Mouse (Mus musculus) forebrain, postnatal 0 days (tissue): ENCODE data around the gene Rcl1. TPM values are rescaled to one million over a fixed set of nuclear protein-coding genes. Genes with fewer than 3 reads are reported as not detected.

ENCODE experiments used
- ATAC-seq: fragments of 200-750 bp; cut with Nextera tagmentation; 2 replicates; pipeline ENCODE4 v1.8.0; 2017; ENCODE audit warnings: mild to moderate bottlenecking, moderate library complexity
- DNase-seq: peaks from one replicate; pipeline ENCODE4 v3.0.0-alpha.2; 2015
- H3K27ac ChIP-seq: fragments of 300-500 bp; sonication (generic); 2 replicates; pipeline ENCODE4 v1.5.1; 2014; ENCODE audit warnings: low read depth, mild to moderate bottlenecking, antibody characterized with exemption, low read length, moderate library complexity, mixed read lengths
- H3K27me3 ChIP-seq: fragments of 300-500 bp; sonication (generic); 2 replicates; pipeline ENCODE4 v1.6.1; 2014; ENCODE audit warnings: mild to moderate bottlenecking, low read length, mixed read lengths; ENCODE audit not compliant: insufficient read depth
- H3K36me3 ChIP-seq: fragments of 300-500 bp; sonication (generic); 2 replicates; pipeline ENCODE4 v1.6.1; 2014; ENCODE audit warnings: mild to moderate bottlenecking, moderate library complexity; ENCODE audit not compliant: insufficient read depth
- H3K4me1 ChIP-seq: fragments of 300-500 bp; sonication (generic); 2 replicates; pipeline ENCODE4 v1.6.1; 2014; ENCODE audit warnings: antibody characterized with exemption; ENCODE audit not compliant: insufficient read depth
- H3K4me2 ChIP-seq: fragments of 300-500 bp; sonication (generic); 2 replicates; pipeline ENCODE4 v1.6.1; 2014; ENCODE audit warnings: low read depth, mild to moderate bottlenecking, moderate library complexity
- H3K4me3 ChIP-seq: fragments of 300-500 bp; sonication (generic); 2 replicates; pipeline ENCODE4 v1.5.1; 2014; ENCODE audit warnings: low read depth, low read length, mixed read lengths
- H3K9ac ChIP-seq: fragments of 300-500 bp; sonication (generic); 2 replicates; pipeline ENCODE4 v1.6.1; 2014; ENCODE audit warnings: mild to moderate bottlenecking
- H3K9me3 ChIP-seq: fragments of 300-500 bp; sonication (generic); 2 replicates; pipeline ENCODE4 v1.6.1; 2016; ENCODE audit warnings: low read length
- CTCF ChIP-seq: sonication (generic); IDR thresholded peaks from 2 replicates; pipeline ENCODE4 v1.5.1; 2016; ENCODE audit warnings: antibody characterized with exemption, control low read depth, low read depth
- WGBS: fragments of 180-500 bp; shearing (Covaris S2); extraction: QIAGEN DNeasy Blood & Tissue Kit; methylation state at CpG from one replicate; pipeline ENCODE4 v1.1.7; 2014; 5-methylcytosine and 5-hydroxymethylcytosine counted together
- polyA plus RNA-seq: library from polyadenylated mRNA; unstranded; fragments of >200 nt; fragmentation: Nextera tagmentation; extraction: Ambion mirVana; gene quantifications from 2 replicates; pipeline ENCODE4 v1.2.1, GENCODE M21; 2015
- total RNA-seq: library from RNA; depleted of rRNA; stranded (reverse); fragments of >200 nt; gene quantifications from 2 replicates; pipeline ENCODE4 v1.2.3, GENCODE M21; 2014

Gene Rcl1
- total and polyA plus RNA-seq, 2 experiments from 2014 or later: 24.0 to 31.8 TPM

DNA sequence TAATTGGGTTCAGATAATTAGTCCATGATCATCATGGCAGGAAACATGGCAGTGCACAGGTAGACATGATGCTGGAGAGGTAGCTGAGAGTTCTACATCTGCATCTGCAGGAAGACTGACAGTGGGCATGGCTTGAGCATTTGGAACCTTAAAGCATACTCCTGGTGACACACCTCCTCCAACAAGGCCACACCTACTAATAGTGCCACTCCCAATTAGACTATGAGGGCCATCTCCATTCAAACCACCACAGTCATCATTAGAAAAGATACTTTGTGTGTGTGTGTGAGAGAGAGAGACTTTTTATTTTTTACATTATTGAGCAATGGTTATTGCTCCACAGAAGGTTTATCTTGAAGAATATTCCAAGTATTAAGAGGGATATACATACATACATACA lies 9.0 kb upstream of the Rcl1 start:
- Histone ChIP-seq H3K27ac (no peak overlapping the region), H3K9me3 (no peaks in the 10 kb centered on the region), H3K4me1 (no peaks in the 10 kb centered on the region), H3K4me2 (no peak overlapping the region), H3K4me3 (no peak overlapping the region), H3K9ac (no peak overlapping the region), H3K36me3 (no peaks in the 10 kb centered on the region), H3K27me3 (no peaks in the 10 kb centered on the region)
- ATAC-seq: no peak
- DNase-seq: no peak
- TF ChIP-seq CTCF: no peak

DNA sequence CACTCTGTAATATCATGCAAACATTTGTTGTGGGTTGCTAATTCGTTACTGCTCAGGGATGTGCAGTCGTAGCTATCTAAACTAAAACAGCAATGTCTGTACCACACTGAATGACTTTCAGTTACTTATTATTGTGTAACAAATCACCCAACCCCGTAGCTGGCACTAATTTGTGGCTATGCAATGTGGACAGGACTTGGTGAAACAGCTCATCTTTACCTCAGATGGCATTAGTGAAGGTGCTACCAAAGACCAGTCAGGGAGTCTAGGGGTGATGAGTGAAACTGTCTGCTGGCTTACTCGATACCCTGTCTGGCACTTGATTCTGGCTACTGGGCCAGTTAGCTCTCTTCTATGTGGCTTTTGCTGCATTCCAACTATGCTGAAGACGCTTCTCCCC lies 2.1 kb upstream of the Rcl1 start:
- no peaks in the 10 kb centered on the region for H3K9me3 ChIP-seq
- peaks cover 11% of the 10 kb centered on the region; the same call in 1 of the 2 replicates for H3K4me1 ChIP-seq
- TF ChIP-seq CTCF: no peak
- DNase-seq: no peak
- WGBS: 71% methylated on average over 5 of the region's 5 CpGs
- no peaks in the 10 kb centered on the region for H3K27me3 ChIP-seq
- no peak overlapping the region for H3K4me2 ChIP-seq
- no peak for ATAC-seq
- no peak overlapping the region for H3K27ac ChIP-seq
- H3K4me3 ChIP-seq: no peak overlapping the region
- H3K36me3 ChIP-seq: no peaks in the 10 kb centered on the region
- no peak overlapping the region for H3K9ac ChIP-seq

- 74% methylated on average over 4 of the region's 4 CpGs for WGBS
- no peak overlapping the region for H3K4me2 ChIP-seq
- no peaks in the 10 kb centered on the region for H3K27me3 ChIP-seq
- no peak overlapping the region for H3K4me3 ChIP-seq
- H3K4me1 ChIP-seq: peaks cover 11% of the 10 kb centered on the region; the same call in 1 of the 2 replicates
- H3K9ac ChIP-seq: peak overlapping the region; percentile 68; the same call in 1 of the 2 replicates
- TF ChIP-seq CTCF: no peak
- ATAC-seq (no peak), DNase-seq (no peak)
- no peak overlapping the region for H3K27ac ChIP-seq
- H3K9me3 ChIP-seq: no peaks in the 10 kb centered on the region
- H3K36me3 ChIP-seq: no peaks in the 10 kb centered on the region
Measured at GRCm38 (mm10) chr19:29099596-29099995, 1.6 kb upstream of the Rcl1 start.

DNA sequence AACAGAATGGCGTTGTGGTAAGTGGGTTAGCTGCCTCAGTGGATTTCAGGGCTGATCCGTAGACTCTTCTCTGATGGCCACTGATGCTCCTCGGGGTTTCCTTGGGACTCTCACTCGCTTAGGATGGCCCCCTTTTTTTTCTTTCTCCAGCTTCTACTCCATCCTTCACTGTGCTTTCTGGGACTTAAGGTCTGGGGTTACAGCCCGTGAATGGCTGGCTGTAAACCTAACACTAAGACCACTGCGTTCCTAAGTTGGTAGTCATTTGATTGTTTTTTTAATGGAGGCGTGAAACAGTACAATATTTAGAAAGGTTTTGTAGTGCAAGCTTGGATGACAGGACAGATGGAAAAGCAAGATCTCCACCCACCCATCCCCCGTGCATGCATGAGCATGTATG lies 914 bp upstream of the Rcl1 start:
- no peak for ATAC-seq
- H3K4me3 ChIP-seq: peak overlapping the region; percentile 95
- H3K4me1 ChIP-seq: peaks cover 11% of the 10 kb centered on the region; the same call in 1 of the 2 replicates
- peak overlapping the region; percentile 92 for H3K4me2 ChIP-seq
- H3K9ac ChIP-seq: peak overlapping the region; percentile 68
- WGBS: 21% methylated on average over 8 of the region's 8 CpGs
- no peaks in the 10 kb centered on the region for H3K9me3 ChIP-seq
- TF ChIP-seq CTCF: no peak
- peak overlapping the region; percentile 76; the same call in 1 of the 2 replicates for H3K27ac ChIP-seq
- H3K27me3 ChIP-seq: no peaks in the 10 kb centered on the region
- no peaks in the 10 kb centered on the region for H3K36me3 ChIP-seq
- no peak for DNase-seq

- Histone ChIP-seq H3K4me2 (peak overlapping the region; percentile 92), H3K4me1 (peaks cover 11% of the 10 kb centered on the region; the same call in 1 of the 2 replicates), H3K27me3 (no peaks in the 10 kb centered on the region), H3K27ac (no peak overlapping the region), H3K9ac (peak overlapping the region; percentile 68), H3K9me3 (no peaks in the 10 kb centered on the region), H3K36me3 (no peaks in the 10 kb centered on the region), H3K4me3 (peak overlapping the region; percentile 95)
- peak; percentile 19 for ATAC-seq
- under 1% methylated on average over 27 of the region's 27 CpGs for WGBS
- peak; percentile 48 for DNase-seq
- TF ChIP-seq CTCF: no peak; the same call in 1 of the 2 replicates
Measured at GRCm38 (mm10) chr19:29101591-29101990, 416 bp downstream of the Rcl1 start.

- 18% methylated on average over 13 of the region's 13 CpGs for WGBS
- Histone ChIP-seq H3K9ac (peak overlapping the region; percentile 68), H3K4me1 (peaks cover 11% of the 10 kb centered on the region; the same call in 1 of the 2 replicates), H3K4me2 (peak overlapping the region; percentile 92), H3K9me3 (no peaks in the 10 kb centered on the region), H3K4me3 (peak overlapping the region; percentile 95), H3K36me3 (no peaks in the 10 kb centered on the region), H3K27ac (no peak overlapping the region), H3K27me3 (no peaks in the 10 kb centered on the region)
- TF ChIP-seq CTCF: no peak
- ATAC-seq (no peak), DNase-seq (peak; percentile 17)
Measured at GRCm38 (mm10) chr19:29102098-29102497, 923 bp downstream of the Rcl1 start.

DNA sequence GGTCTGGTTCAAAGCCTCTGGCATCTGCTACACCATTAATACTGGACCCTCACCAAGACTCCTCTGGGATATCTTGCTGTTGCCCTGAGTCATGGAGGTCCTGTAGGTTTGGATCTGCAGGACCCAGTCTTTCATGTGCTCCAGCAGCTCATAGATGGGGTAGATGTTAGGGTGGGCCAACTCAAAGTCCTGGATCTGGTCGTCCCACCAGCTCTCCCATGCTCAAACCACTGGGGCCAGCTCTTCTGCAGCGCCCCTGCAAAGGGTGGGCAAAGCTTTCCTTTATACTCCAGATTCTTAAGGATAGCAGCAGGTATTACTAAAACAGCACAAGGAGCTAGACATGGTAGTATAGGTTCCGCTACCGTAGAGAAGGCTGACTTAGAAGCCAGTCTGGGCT lies 4.6 kb downstream of the Rcl1 start:
- no peak overlapping the region for H3K27ac ChIP-seq
- H3K36me3 ChIP-seq: no peaks in the 10 kb centered on the region
- no peak overlapping the region for H3K4me3 ChIP-seq
- no peak overlapping the region for H3K4me2 ChIP-seq
- 96% methylated on average over 4 of the region's 4 CpGs for WGBS
- DNase-seq (no peak), ATAC-seq (no peak)
- H3K9ac ChIP-seq: no peak overlapping the region
- H3K4me1 ChIP-seq: 0 out of 2 replicates have a peak, but pooled peaks cover 3% of the 10 kb centered on the region
- no peaks in the 10 kb centered on the region for H3K9me3 ChIP-seq
- no peaks in the 10 kb centered on the region for H3K27me3 ChIP-seq
- no peak for TF ChIP-seq CTCF
